Mouse (Mus musculus): Measurements from ENCODE around the gene Ergic1.

GRCm38 (mm10) chr17:26561290-26561640 is at the start of gene Ergic1:
- TF ChIP-seq POLR2A (IDR thresholded peaks at IDR 0.05; ENCODE audit: low read depth, low read length) (no peak), CTCF (IDR thresholded peaks at IDR 0.05; ENCODE audit: extremely low read depth, insufficient read depth, insufficient read length, insufficient replicate concordance) (no peak)
